Mouse (Mus musculus) ES-Bruce4 (cell line): Measurements from ENCODE around the gene Abhd8.

Experiments
- CTCF ChIP-seq: IDR thresholded peaks from one replicate; pipeline ENCODE4 v1.8.1; 2011; ENCODE audit warnings: low read depth, low read length
- POLR2A ChIP-seq: IDR thresholded peaks from one replicate; pipeline ENCODE4 v1.8.1; 2011; ENCODE audit warnings: low read length; ENCODE audit not compliant: insufficient read depth

DNA sequence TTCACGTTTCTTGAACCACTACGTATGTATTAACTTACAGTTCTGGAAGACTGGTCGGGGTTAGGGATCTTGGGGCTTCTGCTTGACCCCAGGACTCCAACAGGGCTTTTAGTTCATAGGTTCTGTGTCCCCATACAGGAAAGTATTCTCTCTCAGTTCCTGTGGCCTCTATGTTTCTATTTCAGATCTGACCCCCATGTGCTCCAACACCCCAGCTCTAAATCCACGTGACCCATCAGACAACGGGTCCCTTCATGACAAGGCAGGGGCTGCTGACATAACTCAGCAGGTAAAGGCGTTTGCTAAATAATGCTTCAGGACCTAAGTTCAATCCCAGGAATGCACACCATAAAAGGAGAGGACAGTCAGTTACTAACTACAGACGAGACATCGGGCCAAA lies 2.3 kb upstream of the Abhd8 start:
- TF ChIP-seq POLR2A (no peak), CTCF (no peak)
